Mouse (Mus musculus) ES-E14 (cell line): ENCODE results near the gene Cdk15.

Experiments used
- HCFC1 ChIP-seq: IDR thresholded peaks from 2 replicates; pipeline ENCODE4 v1.6.1; 2012; ENCODE audit warnings: low read length, inconsistent platforms, borderline replicate concordance; ENCODE audit not compliant: insufficient read depth
- MAFK ChIP-seq: IDR thresholded peaks from 2 replicates; pipeline ENCODE4 v1.6.1; 2014; ENCODE audit warnings: mild to moderate bottlenecking, low read depth, low read length, inconsistent platforms; ENCODE audit not compliant: insufficient read depth
- ZC3H11A ChIP-seq: IDR thresholded peaks from 2 replicates; pipeline ENCODE4 v1.6.1; 2012; ENCODE audit warnings: low read depth, mild to moderate bottlenecking, inconsistent platforms, low read length, borderline replicate concordance

DNA sequence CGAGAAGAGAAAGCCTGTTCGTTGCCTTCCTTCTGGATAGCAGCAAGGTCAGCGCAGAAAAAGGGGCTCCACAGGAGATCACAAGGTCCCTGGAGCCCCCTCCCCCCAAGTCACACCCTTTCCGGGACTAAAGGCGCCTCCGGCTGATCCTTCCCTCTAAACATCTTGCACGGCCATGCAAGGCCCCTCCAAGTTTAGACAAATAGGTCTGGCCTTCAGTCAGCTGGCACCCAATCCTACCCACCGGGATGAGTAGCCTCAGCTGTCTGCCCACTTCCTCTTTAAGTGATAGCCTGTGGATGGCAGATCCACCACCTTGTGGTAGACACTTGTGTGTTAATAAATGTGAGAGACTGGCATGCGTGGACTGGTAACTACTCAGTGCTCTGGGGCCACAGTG lies 120.6 kb downstream of the Cdk15 start:
- TF ChIP-seq ZC3H11A: no peak
- TF ChIP-seq MAFK: no peak
- TF ChIP-seq HCFC1: no peak
